Mouse (Mus musculus) stomach, postnatal 0 days (tissue): ENCODE results near the gene 4930539E08Rik.

Experiments used
- CTCF ChIP-seq: IDR thresholded peaks from 2 replicates; pipeline ENCODE4 v1.5.1; 2016; ENCODE audit warnings: antibody characterized with exemption, low read depth, mild to moderate bottlenecking, moderate library complexity
- EP300 ChIP-seq: optimal IDR thresholded peaks from 2 replicates; pipeline ENCODE3; 2016; ENCODE audit warnings: antibody characterized with exemption

DNA sequence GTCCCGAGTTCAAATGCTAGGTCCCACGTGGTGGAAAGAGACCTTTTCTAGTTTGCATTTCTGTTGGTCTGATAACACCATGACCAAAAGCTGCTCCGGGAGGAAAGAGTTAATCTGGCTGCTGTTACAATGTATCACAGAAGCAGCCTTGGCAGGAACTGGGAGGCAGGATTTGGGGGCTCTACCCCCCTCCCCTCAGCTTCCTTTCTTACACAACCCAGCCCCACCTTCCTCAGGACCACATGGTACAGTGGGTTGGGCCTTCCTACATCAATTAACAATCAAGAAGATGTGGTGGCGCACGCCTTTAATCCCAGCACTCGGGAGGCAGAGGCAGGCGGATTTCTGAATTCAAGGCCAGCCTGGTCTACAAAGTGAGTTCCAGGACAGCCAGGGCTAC is 60.7 kb downstream of the 4930539E08Rik start:
- TF ChIP-seq CTCF, result no peak
- TF ChIP-seq EP300, result no peak
